Mouse (Mus musculus): ENCODE measurements around the gene Olfr16. TPM values are rescaled to one million over a fixed set of nuclear protein-coding genes. Genes with fewer than 3 reads are reported as not detected.

The Olfr16 gene
- total RNA-seq (2021) = not detected
- long read RNA-seq = 0 reads

GRCm38 (mm10) chr1:172950160-172950559 lies at the start of gene Olfr16:
Gene Olfr16, plus strand, starts transcription at chr1:172950409.
- DNase-seq (ENCODE audit: low spot score in 2 of 2) = no peak

- no peak for DNase-seq (ENCODE audit: low spot score in 2 of 2)
These were observed 46.9 kb upstream of the Olfr16 start for GRCm38 (mm10) chr1:172903313-172903712.

- DNase-seq (ENCODE audit: low spot score in 2 of 2) = no peak
These were observed 33.1 kb upstream of the Olfr16 start for GRCm38 (mm10) chr1:172917115-172917514.

GRCm38 (mm10) chr1:172918450-172918849 lies 31.8 kb upstream of the Olfr16 start:
- no peak for DNase-seq (ENCODE audit: low spot score in 2 of 2)

- DNase-seq (ENCODE audit: low spot score in 2 of 2) = no peak
These were observed 18.0 kb upstream of the Olfr16 start for GRCm38 (mm10) chr1:172932197-172932596.

GRCm38 (mm10) chr1:172951171-172951720 lies 1.0 kb downstream of the Olfr16 start:
- no peak for DNase-seq (ENCODE audit: low spot score in 2 of 2)

GRCm38 (mm10) chr1:172955376-172955775 lies 5.2 kb downstream of the Olfr16 start:
- no peak for DNase-seq (ENCODE audit: low spot score in 2 of 2)

GRCm38 (mm10) chr1:172960452-172960851 lies 10.2 kb downstream of the Olfr16 start:
- no peak for DNase-seq (ENCODE audit: low spot score in 2 of 2)

GRCm38 (mm10) chr1:172989794-172990634 lies 39.8 kb downstream of the Olfr16 start:
- no peak for DNase-seq (ENCODE audit: low spot score in 2 of 2)

GRCm38 (mm10) chr1:172990635-172991009 lies 40.4 kb downstream of the Olfr16 start:
- no peak for DNase-seq (ENCODE audit: low spot score in 2 of 2)

Other genes starting within 250 kb of the Olfr16 start
- gene Apcs, start 55.4 kb upstream of the Olfr16 start, total RNA-seq (2021) = not detected
- gene Olfr1408, start 187.0 kb downstream of the Olfr16 start, total RNA-seq (2021) = not detected
- not detected for gene Olfr1406, start 240.2 kb downstream of the Olfr16 start, total RNA-seq (2021)
- gene Olfr218, start 247.4 kb downstream of the Olfr16 start, total RNA-seq (2021) = not detected

Data from layer of hippocampus, postnatal 10 days (tissue).